Mouse (Mus musculus) erythroblast, embryonic 14.5 days (primary cell): ENCODE results near the gene Osbpl7.

Experiments used
- GATA1 ChIP-seq: IDR thresholded peaks from 2 replicates; pipeline ENCODE4 v1.6.1; 2012; ENCODE audit warnings: low read length, inconsistent platforms, mixed read lengths
- TAL1 ChIP-seq: IDR thresholded peaks from 3 replicates; pipeline ENCODE4 v1.6.1; 2012; ENCODE audit warnings: low read length, inconsistent platforms, mixed read lengths

DNA sequence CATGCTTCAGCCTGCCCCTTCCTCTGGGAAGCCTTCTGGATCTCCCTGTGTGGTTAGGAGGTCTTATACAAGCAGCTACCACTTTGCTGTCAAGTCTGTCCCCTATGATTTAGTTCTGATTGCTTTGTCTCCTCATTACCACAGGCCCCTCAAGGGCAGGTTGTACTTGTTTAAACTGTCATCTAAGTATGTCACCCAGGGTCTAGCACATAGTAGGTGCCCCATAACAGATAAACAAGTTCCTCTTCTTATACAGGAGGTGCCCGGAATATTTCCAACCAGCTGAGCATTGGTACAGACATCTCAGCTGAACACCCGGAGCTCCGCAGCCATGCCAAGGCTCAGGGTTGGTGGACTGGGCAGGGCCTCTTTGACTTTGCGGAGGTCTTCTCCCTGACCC, 17.9 kb upstream of the Osbpl7 start:
- no peak for TF ChIP-seq GATA1
- TF ChIP-seq TAL1: no peak
